Mouse (Mus musculus): ENCODE measurements around the gene Gdap1l1. TPM values are rescaled to one million over a fixed set of nuclear protein-coding genes. Genes with fewer than 3 reads are reported as not detected.
A peak's percentile ranks its signal among the peaks of the same experiment; 100 is the strongest.
"Not testable (repeated sequence)": the region's sequence is repeated elsewhere in the genome, so short reads cannot be mapped to it uniquely, and the experiment has no call there.

The Gdap1l1 gene
- polyA plus RNA-seq, 1 experiment from 2014 or later = 136 TPM

DNA sequence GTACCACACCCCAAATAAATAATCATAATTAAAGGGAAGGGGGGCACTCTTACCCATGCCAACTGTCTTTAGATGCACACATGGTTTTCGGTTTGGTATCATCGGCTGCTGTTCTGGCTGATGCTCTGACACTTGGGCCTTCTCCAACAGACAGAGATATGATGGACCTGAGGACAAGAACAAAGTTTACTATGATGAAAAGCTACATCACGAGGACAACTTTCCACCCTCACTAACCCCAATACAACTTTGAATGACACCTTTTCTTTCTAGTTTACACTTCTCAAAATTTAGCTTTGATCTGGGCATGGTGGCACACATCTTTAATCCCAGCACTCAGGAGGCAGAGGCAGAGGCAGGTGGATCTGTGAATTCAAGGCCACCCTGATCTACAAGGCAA is 26.9 kb upstream of the Gdap1l1 start:
- 98% methylated on average over 3 of the region's 3 CpGs for WGBS
- not testable (repeated sequence) for H3K27me3 ChIP-seq; H3K4me1 ChIP-seq (replicated peaks); H3K4me3 ChIP-seq; H3K9me3 ChIP-seq; H3K9ac ChIP-seq; H3K4me2 ChIP-seq; H3K27ac ChIP-seq (replicated peaks); ATAC-seq (ENCODE audit: low FRiP score, low read depth)
- peaks cover 53% of the 10 kb centered on the region for H3K36me3 ChIP-seq

DNA sequence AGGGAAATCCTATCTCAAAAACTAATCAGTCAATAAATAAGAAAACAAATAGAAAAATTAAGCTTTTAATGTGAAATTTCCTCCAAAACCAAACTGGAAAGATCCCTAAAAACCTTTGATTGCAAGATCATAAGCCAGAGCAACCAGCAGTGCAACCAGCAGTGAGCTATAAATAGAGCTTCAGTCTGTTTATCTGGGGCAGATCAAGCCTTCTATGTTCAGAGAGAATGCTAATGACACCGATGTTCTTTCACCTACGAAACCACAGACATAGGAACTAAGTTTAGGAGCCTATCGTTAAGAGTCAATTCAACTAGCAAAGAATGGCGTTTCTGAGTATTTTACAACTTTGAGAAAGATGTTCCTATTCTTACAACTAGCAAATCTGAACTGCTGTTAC is 26.4 kb upstream of the Gdap1l1 start:
- no peak overlapping the region for H3K27ac ChIP-seq (replicated peaks)
- 95% methylated on average over 4 of the region's 4 CpGs for WGBS

DNA sequence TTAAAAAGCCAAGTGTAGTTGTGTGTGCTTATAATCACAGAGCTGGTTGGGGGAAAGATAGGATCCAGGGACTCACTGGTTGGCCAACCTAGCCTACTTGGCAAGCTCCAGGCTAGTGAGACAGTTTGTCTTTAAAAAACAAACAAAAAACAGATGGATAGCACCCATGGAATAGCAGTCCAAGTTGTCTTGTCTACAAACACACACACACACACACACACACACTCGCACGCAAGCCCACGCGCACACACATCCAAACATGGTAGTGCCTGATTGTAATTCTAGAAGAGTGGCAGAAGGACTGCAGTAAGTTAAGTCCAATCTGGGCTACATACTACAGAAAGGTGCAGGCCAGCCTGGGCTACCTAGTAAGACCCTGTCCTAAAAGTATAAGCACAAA is 25.9 kb upstream of the Gdap1l1 start:
- peaks cover 47% of the 10 kb centered on the region for H3K36me3 ChIP-seq
- 98% methylated on average over 4 of the region's 4 CpGs for WGBS

More for the DNA sequence above, 26.4 kb upstream of the Gdap1l1 start:
- H3K27me3 ChIP-seq = no peaks in the 10 kb centered on the region
- no peak for ATAC-seq (ENCODE audit: low FRiP score, low read depth)
- H3K9ac ChIP-seq = no peak overlapping the region
- H3K4me3 ChIP-seq = no peak overlapping the region
- no peaks in the 10 kb centered on the region for H3K4me1 ChIP-seq (replicated peaks)
- peaks cover 53% of the 10 kb centered on the region for H3K36me3 ChIP-seq
- H3K4me2 ChIP-seq = no peak overlapping the region
- no peaks in the 10 kb centered on the region for H3K9me3 ChIP-seq

DNA sequence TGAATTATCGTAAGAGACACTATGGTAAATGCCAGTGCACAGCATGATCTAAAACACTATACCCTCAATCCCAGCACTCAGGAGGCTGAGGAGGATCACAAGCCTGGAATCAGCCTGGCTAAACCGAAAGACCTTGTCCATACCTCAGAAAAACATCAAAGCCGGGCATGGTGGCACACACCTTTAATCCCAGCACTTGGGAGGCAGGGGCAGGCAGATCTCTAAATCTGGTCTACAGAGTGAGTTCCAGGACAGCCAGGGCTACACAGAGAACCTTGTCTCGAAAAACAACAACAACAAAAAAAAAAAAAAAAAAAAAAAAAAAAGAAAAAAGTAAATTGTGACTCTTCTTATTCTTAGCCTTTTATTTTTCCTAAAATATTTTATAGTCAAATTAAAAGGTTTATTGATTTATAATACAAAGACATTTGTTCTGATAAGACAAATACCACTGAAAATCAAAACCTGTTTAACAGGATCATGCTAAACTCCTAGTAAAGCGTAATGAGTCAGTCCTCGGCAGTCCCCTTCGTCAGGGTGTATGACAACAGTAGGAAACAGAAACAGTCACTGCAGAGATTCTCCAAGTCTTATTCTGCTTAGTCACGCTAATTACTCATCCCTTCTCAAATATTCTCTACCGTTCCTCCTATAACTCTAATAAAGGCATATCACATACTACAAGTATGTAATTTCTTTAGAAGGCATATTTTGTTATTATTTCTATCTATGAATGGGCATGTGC is 25.3 kb upstream of the Gdap1l1 start:
- ATAC-seq (ENCODE audit: low FRiP score, low read depth) = no peak
- Histone ChIP-seq H3K36me3 (peaks cover 46% of the 10 kb centered on the region), H3K27ac (replicated peaks) (no peak overlapping the region), H3K4me1 (replicated peaks) (peaks cover 8% of the 10 kb centered on the region), H3K9me3 (no peaks in the 10 kb centered on the region), H3K4me2 (no peak overlapping the region), H3K9ac (no peak overlapping the region), H3K27me3 (no peaks in the 10 kb centered on the region), H3K4me3 (no peak overlapping the region)
- 92% methylated on average over 9 of the region's 9 CpGs for WGBS

More for the DNA sequence above, 25.9 kb upstream of the Gdap1l1 start:
- no peak for ATAC-seq (ENCODE audit: low FRiP score, low read depth)
- H3K4me1 ChIP-seq (replicated peaks) = peaks cover 2% of the 10 kb centered on the region; the same call in 1 of the 2 replicates
- H3K27ac ChIP-seq (replicated peaks) = no peak overlapping the region
- no peaks in the 10 kb centered on the region for H3K27me3 ChIP-seq
- no peak overlapping the region for H3K4me3 ChIP-seq
- no peaks in the 10 kb centered on the region for H3K9me3 ChIP-seq
- no peak overlapping the region for H3K9ac ChIP-seq
- H3K4me2 ChIP-seq = no peak overlapping the region

DNA sequence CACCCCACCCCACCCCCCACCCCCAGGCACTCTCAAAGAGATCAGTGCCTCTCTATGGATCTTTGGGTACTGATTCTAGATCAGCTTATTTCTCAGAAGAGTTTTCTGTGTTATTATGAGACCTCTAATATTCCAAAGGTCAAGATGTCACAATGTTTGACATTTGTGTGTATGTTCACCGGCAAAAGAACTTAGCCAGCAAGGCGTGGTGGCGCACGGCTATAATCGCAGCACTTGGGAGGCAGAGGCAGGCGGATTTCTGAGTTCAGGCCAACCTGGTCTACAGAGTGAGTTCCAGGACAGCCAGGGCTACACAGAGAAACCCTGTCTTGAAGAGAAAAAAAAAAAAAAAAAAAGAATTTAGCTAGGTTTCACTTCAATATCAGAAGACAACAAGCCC is 21.2 kb upstream of the Gdap1l1 start:
- no peak overlapping the region for H3K27ac ChIP-seq (replicated peaks)
- no peaks in the 10 kb centered on the region for H3K9me3 ChIP-seq
- H3K36me3 ChIP-seq = peaks cover 16% of the 10 kb centered on the region
- WGBS = 92% methylated on average over 6 of the region's 6 CpGs
- no peaks in the 10 kb centered on the region for H3K27me3 ChIP-seq
- H3K4me3 ChIP-seq = no peak overlapping the region
- no peak overlapping the region for H3K9ac ChIP-seq
- no peak overlapping the region for H3K4me2 ChIP-seq
- ATAC-seq (ENCODE audit: low FRiP score, low read depth) = no peak
- peaks cover 33% of the 10 kb centered on the region for H3K4me1 ChIP-seq (replicated peaks)

DNA sequence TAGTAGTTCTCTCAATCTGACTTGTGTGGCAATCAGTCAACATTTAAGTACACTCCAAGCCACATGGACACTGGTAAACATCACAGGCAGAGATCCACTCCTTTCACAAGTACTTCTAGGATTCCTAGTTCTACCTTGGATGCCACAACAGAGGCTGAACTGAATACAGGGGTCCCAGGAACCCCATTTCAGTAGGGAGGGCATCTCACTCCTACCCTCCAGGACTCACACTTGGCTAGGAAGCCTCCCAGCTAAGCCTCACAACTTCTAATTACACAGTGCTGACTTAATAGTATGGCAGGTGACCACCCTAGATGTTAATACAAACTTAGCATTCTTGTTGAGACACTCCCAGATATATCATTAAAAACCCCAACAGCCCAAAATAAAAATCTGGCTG is 20.4 kb upstream of the Gdap1l1 start:
- no peak overlapping the region for H3K27ac ChIP-seq (replicated peaks)
- H3K4me1 ChIP-seq (replicated peaks) = peaks cover 33% of the 10 kb centered on the region
- no peaks in the 10 kb centered on the region for H3K9me3 ChIP-seq
- H3K9ac ChIP-seq = no peak overlapping the region
- no peaks in the 10 kb centered on the region for H3K27me3 ChIP-seq
- H3K4me3 ChIP-seq = peak overlapping the region; percentile 76; the same call in 1 of the 2 replicates
- H3K36me3 ChIP-seq = peaks cover 13% of the 10 kb centered on the region
- H3K4me2 ChIP-seq = peak overlapping the region; percentile 74
- no peak for ATAC-seq (ENCODE audit: low FRiP score, low read depth)

DNA sequence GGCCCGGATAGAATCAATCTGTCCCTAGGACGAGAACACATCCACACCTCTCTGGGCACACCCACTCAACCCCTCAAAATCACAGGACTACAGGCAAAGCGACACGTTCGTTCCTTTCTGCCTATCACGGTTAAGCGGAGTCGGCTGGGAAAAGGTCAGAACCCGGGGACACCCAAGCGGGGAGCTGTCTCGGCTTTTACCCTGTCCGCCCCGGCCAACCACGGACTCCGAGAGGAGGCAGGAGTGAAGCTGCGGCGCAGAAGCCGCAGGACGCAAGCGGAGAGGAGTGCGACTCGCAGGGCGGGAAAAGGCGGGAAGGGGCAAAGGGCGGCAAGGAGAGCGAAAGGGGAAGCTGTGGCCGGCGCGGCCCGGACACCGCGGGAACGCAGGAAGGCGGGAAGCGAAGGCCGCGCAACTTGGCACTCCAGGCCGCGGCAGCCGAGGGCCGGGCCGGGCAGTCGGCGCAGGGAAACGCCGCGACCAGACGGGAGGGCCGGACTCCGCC is 19.4 kb upstream of the Gdap1l1 start:
- peak overlapping the region; percentile 74 for H3K4me2 ChIP-seq
- WGBS = under 1% methylated on average over 34 of the region's 50 CpGs
- H3K4me3 ChIP-seq = peak overlapping the region; percentile 76
- peak overlapping the region; percentile 83 for H3K9ac ChIP-seq
- H3K27ac ChIP-seq (replicated peaks) = peak overlapping the region; percentile 75
- no peaks in the 10 kb centered on the region for H3K9me3 ChIP-seq
- no peaks in the 10 kb centered on the region for H3K27me3 ChIP-seq
- H3K36me3 ChIP-seq = peaks cover 10% of the 10 kb centered on the region; the same call in 1 of the 2 replicates
- H3K4me1 ChIP-seq (replicated peaks) = peaks cover 33% of the 10 kb centered on the region
- ATAC-seq (ENCODE audit: low FRiP score, low read depth) = peak; percentile 65; the same call in 1 of the 2 replicates

DNA sequence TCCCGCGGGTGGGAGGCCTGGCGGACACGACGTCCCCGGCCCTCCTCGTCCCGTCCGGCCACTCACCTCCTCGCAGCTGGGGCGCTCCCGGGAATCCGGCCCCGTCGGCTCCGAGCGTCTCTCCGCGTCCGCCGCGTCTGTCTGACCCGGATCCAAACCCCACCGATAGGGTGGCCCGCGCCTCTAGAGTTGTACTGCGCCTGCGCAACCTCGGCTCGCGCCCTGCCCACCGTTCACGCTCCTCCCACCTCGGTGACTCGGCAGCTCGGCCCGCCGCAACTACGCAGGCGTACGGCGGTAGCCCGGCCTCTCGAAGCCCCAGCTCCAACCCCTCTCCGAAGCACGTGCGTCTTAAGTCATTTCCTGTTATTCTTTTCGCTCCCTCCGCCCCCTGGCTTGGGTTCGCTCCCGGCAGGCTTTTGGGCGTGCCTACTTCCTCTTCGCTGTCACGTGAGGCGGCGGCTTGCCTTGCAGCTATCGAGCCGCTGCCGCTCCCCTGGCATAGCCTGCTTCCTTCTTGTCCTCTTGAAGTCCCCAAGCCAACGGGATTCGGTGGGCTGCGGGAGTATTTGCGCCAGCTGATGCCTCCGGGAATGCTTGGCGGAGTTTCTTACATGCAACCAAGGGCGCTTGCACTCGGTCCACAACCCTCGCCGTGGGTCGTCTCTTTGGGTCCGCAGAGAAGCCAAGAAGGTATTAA is 18.8 kb upstream of the Gdap1l1 start:
- Histone ChIP-seq H3K36me3 (peaks cover 6% of the 10 kb centered on the region; the same call in 1 of the 2 replicates), H3K9ac (peak overlapping the region; percentile 83), H3K9me3 (no peaks in the 10 kb centered on the region), H3K27me3 (no peaks in the 10 kb centered on the region), H3K4me2 (peak overlapping the region; percentile 87), H3K4me3 (peak overlapping the region; percentile 76), H3K27ac (replicated peaks) (peak overlapping the region; percentile 88), H3K4me1 (replicated peaks) (peaks cover 33% of the 10 kb centered on the region)
- peak; percentile 99 for ATAC-seq (ENCODE audit: low FRiP score, low read depth)
- under 1% methylated on average over 70 of the region's 71 CpGs for WGBS

DNA sequence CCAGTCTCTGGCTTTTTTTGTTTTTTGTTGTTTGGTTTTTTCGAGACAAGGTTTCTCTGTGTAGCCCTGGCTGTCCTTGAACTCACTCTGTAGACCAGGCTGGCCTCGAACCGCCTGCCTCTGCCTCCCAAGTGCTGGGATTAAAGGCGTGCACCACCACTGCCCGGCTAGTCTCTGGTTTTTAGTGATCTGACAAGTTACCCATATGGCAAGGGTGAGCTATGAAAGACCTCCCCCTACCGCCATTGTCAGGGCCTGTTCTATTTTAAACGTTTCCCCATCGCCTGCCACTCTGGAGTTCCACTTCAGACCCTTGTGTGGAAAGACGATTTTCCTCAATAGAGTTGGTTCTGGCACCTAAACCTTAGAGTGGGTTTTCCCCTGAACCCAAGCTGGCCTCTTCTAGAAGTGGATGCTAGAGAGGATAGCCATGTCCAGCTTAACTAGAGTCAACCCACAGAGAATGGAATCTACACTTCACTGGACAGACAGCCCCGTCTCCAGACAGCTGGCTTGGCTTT is 17.9 kb upstream of the Gdap1l1 start:
- H3K27me3 ChIP-seq = no peaks in the 10 kb centered on the region
- H3K9ac ChIP-seq = peak overlapping the region; percentile 77
- H3K36me3 ChIP-seq = 0 out of 2 replicates have a peak, but pooled peaks cover 4% of the 10 kb centered on the region
- peak overlapping the region; percentile 76 for H3K4me3 ChIP-seq
- peaks cover 33% of the 10 kb centered on the region for H3K4me1 ChIP-seq (replicated peaks)
- WGBS = 36% methylated on average over 10 of the region's 10 CpGs
- H3K9me3 ChIP-seq = no peaks in the 10 kb centered on the region
- H3K4me2 ChIP-seq = peak overlapping the region; percentile 87
- ATAC-seq (ENCODE audit: low FRiP score, low read depth) = no peak
- peak overlapping the region; percentile 88; the same call in 1 of the 2 replicates for H3K27ac ChIP-seq (replicated peaks)

DNA sequence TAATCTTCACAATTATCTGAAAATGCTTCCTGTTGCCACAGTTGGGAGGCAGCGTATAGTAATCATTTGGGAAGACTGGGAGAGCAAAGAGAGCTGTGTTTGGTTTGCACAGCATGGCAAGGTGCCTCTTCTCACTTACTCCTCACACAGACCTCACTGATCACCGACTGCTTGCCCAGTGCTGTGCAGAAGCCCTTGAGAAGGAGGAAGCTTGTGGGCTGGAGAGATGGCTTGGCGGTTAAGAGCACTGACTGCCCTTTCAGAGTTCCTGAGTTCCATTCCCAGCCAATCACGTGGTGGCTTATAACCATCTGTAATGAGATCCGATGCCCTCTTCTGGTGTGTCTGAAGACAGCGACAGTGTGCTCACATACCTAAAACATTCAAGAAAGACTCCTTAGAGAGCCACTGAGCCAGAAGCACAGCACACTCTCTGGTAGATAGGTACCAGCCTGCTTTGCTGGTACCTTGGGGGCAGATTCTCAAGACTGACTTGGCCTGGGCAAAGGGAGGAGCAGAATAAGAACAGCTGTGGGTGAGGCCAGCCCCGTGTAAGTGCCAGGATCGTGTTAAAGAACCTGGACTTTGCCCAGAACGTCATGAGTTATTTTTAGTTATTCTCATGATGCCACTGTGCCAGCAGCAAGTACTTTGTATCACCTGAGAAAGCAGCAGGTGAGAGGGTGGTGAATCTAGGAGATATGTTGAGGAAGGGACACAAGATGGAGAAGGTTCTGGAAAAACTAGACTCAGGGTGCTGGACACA is 15.2 kb upstream of the Gdap1l1 start:
- Histone ChIP-seq H3K4me1 (replicated peaks) (peaks cover 25% of the 10 kb centered on the region), H3K27ac (replicated peaks) (no peak overlapping the region), H3K4me2 (no peak overlapping the region), H3K9ac (no peak overlapping the region), H3K4me3 (no peak overlapping the region), H3K9me3 (no peaks in the 10 kb centered on the region), H3K27me3 (no peaks in the 10 kb centered on the region), H3K36me3 (0 out of 2 replicates have a peak, but pooled peaks cover 4% of the 10 kb centered on the region)
- WGBS = 83% methylated on average over 9 of the region's 9 CpGs
- ATAC-seq (ENCODE audit: low FRiP score, low read depth) = no peak

DNA sequence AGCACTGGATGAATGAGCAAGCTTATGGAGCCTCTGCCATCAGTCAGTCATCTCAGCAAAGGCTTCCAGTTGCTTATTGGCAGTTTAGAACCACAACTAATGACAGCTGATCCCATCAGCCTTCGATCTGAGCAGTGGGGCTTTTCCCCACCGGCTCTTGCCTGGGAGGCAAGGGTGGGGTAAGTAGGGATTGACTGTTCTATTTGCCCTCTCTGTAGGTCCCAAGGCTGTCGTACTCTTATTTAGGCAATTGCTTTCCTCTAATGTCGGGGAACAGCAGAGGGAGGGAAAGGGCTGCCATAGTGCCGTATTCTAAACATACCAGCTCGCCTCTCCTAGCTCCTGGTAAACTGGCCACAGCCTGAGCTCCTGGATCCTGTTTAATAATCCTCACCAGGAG is 13.7 kb upstream of the Gdap1l1 start, which contains the start of gene Oser1:
TSS of gene Oser1 (minus strand) at position 101 of the 400 bp plus-strand sequence.
- Histone ChIP-seq H3K27me3 (no peaks in the 10 kb centered on the region), H3K4me2 (no peak within 1 kb of the TSS), H3K4me3 (no peak within 1 kb of the TSS), H3K9ac (no peak within 1 kb of the TSS), H3K36me3 (0 out of 2 replicates have a peak, but pooled peaks cover 4% of the 10 kb centered on the region), H3K9me3 (no peaks in the 10 kb centered on the region), H3K4me1 (replicated peaks) (peaks cover 17% of the 10 kb centered on the region), H3K27ac (replicated peaks) (no peak within 1 kb of the TSS)
- ATAC-seq (ENCODE audit: low FRiP score, low read depth) = no peak
- 88% methylated on average over 6 of the region's 6 CpGs for WGBS

Measured in hindbrain, embryonic 15.5 days (tissue).